Mouse (Mus musculus) olfactory bulb, adult 2 months (tissue): Measurements from ENCODE around the gene Rab3gap1. TPM values are rescaled to one million over a fixed set of nuclear protein-coding genes. Genes with fewer than 3 reads are reported as not detected.
A peak's percentile ranks its signal among the peaks of the same experiment; 100 is the strongest.
"Not testable (repeated sequence)": the region's sequence is repeated elsewhere in the genome, so short reads cannot be mapped to it uniquely, and the experiment has no call there.

ENCODE experiments used
- H3K27ac ChIP-seq: fragments of 200-500 bp; 2 replicates; pipeline ENCODE4 v1.5.1; 2012; ENCODE audit warnings: low read depth, low read length; ENCODE audit not compliant: insufficient read depth
- H3K4me1 ChIP-seq: fragments of 200-500 bp; 2 replicates; pipeline ENCODE4 v1.6.1; 2012; ENCODE audit warnings: low read length; ENCODE audit not compliant: control insufficient read depth, insufficient read depth
- H3K4me3 ChIP-seq: fragments of 200-500 bp; 2 replicates; pipeline ENCODE4 v1.5.1; 2012; ENCODE audit warnings: mild to moderate bottlenecking, low read depth, low read length, moderate library complexity; ENCODE audit not compliant: insufficient read depth
- CTCF ChIP-seq: fragments of 200-500 bp; IDR thresholded peaks from 2 replicates; pipeline ENCODE4 v1.5.1; 2012; ENCODE audit warnings: low read depth, mild to moderate bottlenecking, low read length, moderate library complexity; ENCODE audit not compliant: insufficient read depth
- POLR2A ChIP-seq: fragments of 200-500 bp; IDR thresholded peaks from 2 replicates; pipeline ENCODE4 v1.6.1; 2012; ENCODE audit warnings: mild to moderate bottlenecking, low read depth, low read length, moderate library complexity; ENCODE audit not compliant: insufficient read depth
- WGBS: fragments of 180-500 bp; shearing (Covaris S2); methylation state at CpG from one replicate; pipeline ENCODE4 v1.1.7; 2018; 5-methylcytosine and 5-hydroxymethylcytosine counted together
- polyA plus RNA-seq: library from polyadenylated mRNA; stranded (reverse); fragments of >200 nt; gene quantifications from 2 replicates; pipeline ENCODE4 v1.2.4, GENCODE M21; 2012; ENCODE audit warnings: low replicate concordance; ENCODE audit not compliant: missing spikeins, insufficient read depth, insufficient read length

Rab3gap1 gene
- polyA plus RNA-seq, 1 experiment, result 150 TPM

GRCm38 (mm10) chr1:127945696-127946575 is 77.4 kb downstream of the Rab3gap1 start:
- 59% methylated on average over 3 of the region's 3 CpGs for WGBS
- H3K27ac ChIP-seq, result no peak overlapping the region

GRCm38 (mm10) chr1:127946615-127947249 is 78.2 kb downstream of the Rab3gap1 start:
- Histone ChIP-seq H3K4me3 (no peak overlapping the region), H3K4me1 (peaks cover 3% of the 10 kb centered on the region), H3K27ac (no peak overlapping the region)
- TF ChIP-seq POLR2A, result no peak
- TF ChIP-seq CTCF, result no peak
- 83% methylated on average over 5 of the region's 5 CpGs for WGBS

More at GRCm38 (mm10) chr1:127945696-127946575, 77.4 kb downstream of the Rab3gap1 start:
- TF ChIP-seq CTCF, result no peak
- TF ChIP-seq POLR2A, result no peak
- no peak overlapping the region for H3K4me3 ChIP-seq
- peaks cover 5% of the 10 kb centered on the region for H3K4me1 ChIP-seq

GRCm38 (mm10) chr1:127948748-127949147 is 80.2 kb downstream of the Rab3gap1 start:
- TF ChIP-seq POLR2A (no peak), CTCF (no peak)
- Histone ChIP-seq H3K4me1 (peaks cover 6% of the 10 kb centered on the region), H3K4me3 (no peak overlapping the region), H3K27ac (no peak overlapping the region)
- WGBS, result 73% methylated on average over 5 of the region's 5 CpGs

- H3K4me1 ChIP-seq, result peaks cover 6% of the 10 kb centered on the region; the same call in 1 of the 2 replicates
- H3K4me3 ChIP-seq, result no peak overlapping the region
- H3K27ac ChIP-seq, result no peak overlapping the region
- TF ChIP-seq CTCF (no peak), POLR2A (no peak)
- WGBS, result 92% methylated on average over 4 of the region's 4 CpGs
Observed at GRCm38 (mm10) chr1:127952276-127952675, 83.7 kb downstream of the Rab3gap1 start.

- 35% methylated on average over 4 of the region's 4 CpGs for WGBS
- H3K4me3 ChIP-seq, H3K27ac ChIP-seq: not testable (repeated sequence)
Observed at GRCm38 (mm10) chr1:127954198-127954597, 85.6 kb downstream of the Rab3gap1 start.

GRCm38 (mm10) chr1:127954800-127955199 is 86.2 kb downstream of the Rab3gap1 start:
- WGBS, result 77% methylated on average over 4 of the region's 4 CpGs
- Histone ChIP-seq H3K4me1 (peaks cover 12% of the 10 kb centered on the region), H3K27ac (no peak overlapping the region), H3K4me3 (no peak overlapping the region)
- TF ChIP-seq POLR2A (no peak), CTCF (no peak)

More at GRCm38 (mm10) chr1:127954198-127954597, 85.6 kb downstream of the Rab3gap1 start:
- not testable (repeated sequence) for H3K4me1 ChIP-seq

GRCm38 (mm10) chr1:127956524-127956923 is 88.0 kb downstream of the Rab3gap1 start:
- WGBS, result 71% methylated on average over 1 of the region's 1 CpGs
- TF ChIP-seq POLR2A (no peak), CTCF (no peak)
- peaks cover 13% of the 10 kb centered on the region for H3K4me1 ChIP-seq
- H3K27ac ChIP-seq, result no peak overlapping the region
- no peak overlapping the region for H3K4me3 ChIP-seq

DNA sequence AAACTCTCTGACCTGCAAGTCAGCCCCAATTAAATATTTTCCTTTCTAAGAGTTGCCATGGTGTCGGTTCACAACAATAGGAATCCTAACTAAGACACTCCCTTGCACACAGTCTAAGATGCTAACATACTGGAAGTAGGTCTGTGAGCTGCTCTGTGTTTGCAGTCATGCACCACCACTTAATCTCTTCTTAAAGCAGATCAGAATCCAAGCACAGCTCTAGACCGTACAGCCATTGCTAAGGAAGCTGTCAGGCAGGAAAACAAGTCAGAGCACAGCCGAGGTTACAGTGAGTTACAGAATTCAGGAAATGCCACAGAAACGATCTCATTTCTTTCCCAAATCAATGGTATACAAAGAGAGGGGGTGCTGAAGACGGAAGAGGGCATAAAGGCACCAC is 90.2 kb downstream of the Rab3gap1 start:
- TF ChIP-seq CTCF (no peak), POLR2A (no peak)
- peaks cover 10% of the 10 kb centered on the region for H3K4me1 ChIP-seq
- WGBS, result 22% methylated on average over 5 of the region's 5 CpGs
- H3K27ac ChIP-seq, result peak overlapping the region; percentile 67
- H3K4me3 ChIP-seq, result no peak overlapping the region

DNA sequence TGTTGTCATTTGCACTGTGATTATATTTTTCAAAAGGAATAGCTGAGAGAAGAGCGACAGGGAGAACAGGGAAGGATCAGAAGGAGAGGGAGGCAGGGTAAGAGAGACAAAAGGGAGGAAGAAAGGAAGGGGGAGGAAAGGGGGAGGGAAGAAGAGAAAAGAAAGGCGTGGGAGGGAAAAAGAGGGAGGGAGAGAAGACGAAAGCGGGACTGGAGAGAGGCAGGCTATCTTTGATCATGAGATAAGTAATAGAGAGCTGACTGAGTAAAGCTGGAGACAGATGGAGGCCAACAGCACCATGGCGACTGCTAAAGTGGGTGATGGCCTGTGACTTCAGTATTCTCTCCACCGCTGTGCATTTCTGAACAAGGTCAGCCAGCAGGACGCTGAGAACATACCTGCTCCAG is 90.7 kb downstream of the Rab3gap1 start:
- Histone ChIP-seq H3K27ac (peak overlapping the region; percentile 67), H3K4me1 (peaks cover 8% of the 10 kb centered on the region), H3K4me3 (no peak overlapping the region)
- TF ChIP-seq CTCF, result no peak
- no peak for TF ChIP-seq POLR2A
- 25% methylated on average over 7 of the region's 7 CpGs for WGBS
